Mouse (Mus musculus): ENCODE data around the gene Mpc1. TPM values are rescaled to one million over a fixed set of nuclear protein-coding genes. Genes with fewer than 3 reads are reported as not detected.

Mpc1 gene
- total and polyA plus RNA-seq, 3 experiments, result 66.7 to 232 (median 77.4) TPM

DNA sequence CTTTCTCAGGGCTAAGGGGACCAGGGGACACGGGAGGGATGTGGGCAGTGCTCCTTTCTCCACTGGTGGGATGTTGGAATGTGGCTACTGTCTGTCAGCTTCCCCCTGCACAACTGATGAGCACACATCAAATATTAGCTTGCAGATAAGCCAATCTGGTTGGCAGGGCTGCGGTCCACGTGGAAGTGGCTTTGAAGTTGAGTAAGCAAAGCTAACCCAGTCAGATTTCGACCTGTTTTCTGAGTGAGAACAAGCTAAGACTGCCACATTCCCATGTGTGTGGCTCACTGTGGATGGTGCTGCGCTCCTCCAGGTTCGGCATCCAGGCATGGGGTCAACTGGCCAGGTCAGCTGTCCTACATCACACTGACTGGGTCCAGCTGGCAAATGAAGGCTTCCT lies 9.8 kb upstream of the Mpc1 start:
- in situ Hi-C loops (cut with MboI; ENCODE audit: low pct_ligation_motif_present, low pct_unique_long_range_greater_than_20kb, low sequenced_read_pairs), result no loop called here
- H3K4me3 ChIP-seq (replicated peaks in 1 of 3; ENCODE audit: low read depth in 2 of 3, low read length in 2 of 3, poor library complexity in 1 of 3), result no peak overlapping the region
- no peak overlapping the region for H3K27ac ChIP-seq (ENCODE audit: insufficient read depth, low read depth)
- TF ChIP-seq TCF12 (IDR thresholded peaks at IDR 0.05; ENCODE audit: low read depth, low read length), result no peak
- no peak for TF ChIP-seq ZMIZ1 (IDR thresholded peaks at IDR 0.05; ENCODE audit: low read depth, low read length)
- TF ChIP-seq MEF2A (IDR thresholded peaks at IDR 0.05; ENCODE audit: borderline replicate concordance, low read depth, low read length), result no peak
- TF ChIP-seq USF1 (IDR thresholded peaks at IDR 0.05; ENCODE audit: low read depth, low read length), result no peak
- TF ChIP-seq JUND (conservative IDR thresholded peaks at IDR 0.05; ENCODE audit: low read depth, low read length), result no peak
- no peak for TF ChIP-seq POLR2A (IDR thresholded peaks at IDR 0.05; ENCODE audit: low read depth, low read length)
- TF ChIP-seq ETS1 (conservative IDR thresholded peaks at IDR 0.05; ENCODE audit: low read depth, low read length), result no peak
- TF ChIP-seq UBTF (IDR thresholded peaks at IDR 0.05; ENCODE audit: low read depth, low read length), result no peak
- no peak for TF ChIP-seq ZKSCAN1 (IDR thresholded peaks at IDR 0.05; ENCODE audit: borderline replicate concordance, low read depth, low read length)
- TF ChIP-seq CHD1 (IDR thresholded peaks at IDR 0.05; ENCODE audit: low read depth, low read length), result no peak
- TF ChIP-seq GABPA (IDR thresholded peaks at IDR 0.05; ENCODE audit: insufficient replicate concordance, low read depth, low read length), result no peak
- TF ChIP-seq NRF1 (IDR thresholded peaks at IDR 0.05; ENCODE audit: low read depth, low read length), result no peak
- TF ChIP-seq PAX5 (IDR thresholded peaks at IDR 0.05; ENCODE audit: low read length), result no peak
- no peak for TF ChIP-seq ZNF384 (IDR thresholded peaks at IDR 0.05; ENCODE audit: low read depth, low read length)
- no peak for TF ChIP-seq MXI1 (IDR thresholded peaks at IDR 0.05; ENCODE audit: low read depth, low read length)
- no peak for TF ChIP-seq NELFE (IDR thresholded peaks at IDR 0.05; ENCODE audit: low read depth, low read length)
- no peak overlapping the region for H3K9ac ChIP-seq (ENCODE audit: insufficient read depth, low read depth)
- no peak overlapping the region for H3K4me2 ChIP-seq (ENCODE audit: insufficient read depth, low read depth, poor library complexity, severe bottlenecking)
- H3K79me2 ChIP-seq (replicated peaks; ENCODE audit: control insufficient read depth, extremely low read depth, insufficient read depth, poor library complexity, severe bottlenecking), result no peaks in the 10 kb centered on the region
- DNase-seq (ENCODE audit: extremely low read depth), result no peak
- dilution Hi-C loops (cut with MboI; ENCODE audit: extremely low pct_ligation_motif_present, extremely low pct_unique_long_range_greater_than_20kb, low sequenced_read_pairs), result no loop called here
- peaks cover 1% of the 10 kb centered on the region for H3K27me3 ChIP-seq (replicated peaks)
- no peaks in the 10 kb centered on the region for H3K36me3 ChIP-seq (replicated peaks in 1 of 2; ENCODE audit: control insufficient read depth in 1 of 2, insufficient read depth in 1 of 2, low read length in 1 of 2)
- peaks cover 9 to 33% of the 10 kb centered on the region in 2 experiments for H3K4me1 ChIP-seq (ENCODE audit: control insufficient read depth in 1 of 2, insufficient read depth in 2 of 2)
- no peaks in the 10 kb centered on the region for H3K9me3 ChIP-seq (replicated peaks; ENCODE audit: low read length)

DNA sequence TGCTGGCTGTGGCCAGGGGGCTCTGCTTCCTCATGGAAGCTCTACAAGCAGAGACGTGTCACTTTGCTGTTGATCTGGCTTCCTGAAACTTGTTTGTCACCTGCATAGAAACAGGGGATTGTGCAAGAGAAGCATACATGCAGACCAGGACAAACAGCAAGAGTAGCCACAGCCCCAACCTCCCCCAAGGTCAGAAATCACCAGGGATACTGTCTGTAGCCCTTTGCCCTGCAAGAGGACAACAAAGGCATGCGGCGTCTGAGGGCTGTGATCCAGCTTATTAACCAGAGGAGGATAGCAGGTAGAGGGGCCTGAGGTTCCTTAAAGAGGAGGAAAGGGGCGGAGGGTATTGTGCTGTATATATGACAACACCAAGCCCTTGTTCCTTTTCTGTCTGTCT lies 6.6 kb upstream of the Mpc1 start:
- Histone ChIP-seq H3K27ac (ENCODE audit: insufficient read depth, low read depth) (no peak overlapping the region), H3K27me3 (replicated peaks) (no peaks in the 10 kb centered on the region), H3K36me3 (replicated peaks in 1 of 2; ENCODE audit: control insufficient read depth in 1 of 2, insufficient read depth in 1 of 2, low read length in 1 of 2) (no peaks in the 10 kb centered on the region), H3K4me1 (ENCODE audit: control insufficient read depth in 1 of 2, insufficient read depth in 2 of 2) (peaks cover 13 to 45% of the 10 kb centered on the region in 2 experiments), H3K4me3 (replicated peaks in 1 of 3; ENCODE audit: low read depth in 2 of 3, low read length in 2 of 3, poor library complexity in 1 of 3) (no peak overlapping the region), H3K9ac (ENCODE audit: insufficient read depth, low read depth) (no peak overlapping the region), H3K9me3 (replicated peaks; ENCODE audit: low read length) (no peaks in the 10 kb centered on the region), H3K4me2 (ENCODE audit: insufficient read depth, low read depth, poor library complexity, severe bottlenecking) (no peak overlapping the region), H3K79me2 (replicated peaks; ENCODE audit: control insufficient read depth, extremely low read depth, insufficient read depth, poor library complexity, severe bottlenecking) (no peaks in the 10 kb centered on the region)
- dilution Hi-C loops (cut with MboI; ENCODE audit: extremely low pct_ligation_motif_present, extremely low pct_unique_long_range_greater_than_20kb, low sequenced_read_pairs), result no loop called here
- in situ Hi-C loops (cut with MboI; ENCODE audit: low pct_ligation_motif_present, low pct_unique_long_range_greater_than_20kb, low sequenced_read_pairs), result no loop called here
- TF ChIP-seq POLR2AphosphoS2 (IDR thresholded peaks at IDR 0.05; ENCODE audit: low read depth, low read length), result no peak
- TF ChIP-seq CHD1 (IDR thresholded peaks at IDR 0.05; ENCODE audit: low read depth, low read length), result no peak
- TF ChIP-seq NELFE (IDR thresholded peaks at IDR 0.05; ENCODE audit: low read depth, low read length), result no peak
- TF ChIP-seq E2F4 (IDR thresholded peaks at IDR 0.05; ENCODE audit: insufficient replicate concordance, low read depth, low read length), result no peak
- TF ChIP-seq USF2 (conservative IDR thresholded peaks at IDR 0.05; ENCODE audit: low read depth, low read length), result no peak
- TF ChIP-seq HCFC1 (IDR thresholded peaks at IDR 0.05; ENCODE audit: low read depth, low read length), result no peak
- no peak for TF ChIP-seq JUND (conservative IDR thresholded peaks at IDR 0.05; ENCODE audit: low read depth, low read length)
- TF ChIP-seq ZC3H11A (IDR thresholded peaks at IDR 0.05; ENCODE audit: low read depth, low read length), result no peak
- no peak for TF ChIP-seq USF1 (IDR thresholded peaks at IDR 0.05; ENCODE audit: low read depth, low read length)
- TF ChIP-seq MAZ (IDR thresholded peaks at IDR 0.05; ENCODE audit: low read depth, low read length), result no peak
- TF ChIP-seq TCF12 (IDR thresholded peaks at IDR 0.05; ENCODE audit: low read depth, low read length), result no peak
- TF ChIP-seq MAFK (IDR thresholded peaks at IDR 0.05; ENCODE audit: insufficient replicate concordance, low read length), result no peak
- no peak for TF ChIP-seq ZNF384 (IDR thresholded peaks at IDR 0.05; ENCODE audit: low read depth, low read length)
- TF ChIP-seq POLR2A (IDR thresholded peaks at IDR 0.05; ENCODE audit: low read depth, low read length), result no peak
- no peak for TF ChIP-seq JUN (IDR thresholded peaks at IDR 0.05; ENCODE audit: insufficient read depth, low read depth, low read length)
- DNase-seq (ENCODE audit: extremely low read depth), result no peak

Data from CH12.LX (cell line).